Mouse (Mus musculus): ENCODE measurements at regions not wholly inside any gene's neighbourhood (a gene's known extent, or its start where the extent isn't known, plus 50 kb on each side); places are given as distances from the start of the nearest gene placed in this dataset.

- Histone ChIP-seq H3K9me3 (ENCODE audit: control insufficient read depth, low read length) (no peaks in the 10 kb centered on the region), H3K4me1 (replicated peaks; ENCODE audit: control insufficient read depth, insufficient read depth) (no peaks in the 10 kb centered on the region), H3K36me3 (ENCODE audit: control insufficient read depth, insufficient read depth, low read length) (no peaks in the 10 kb centered on the region), H3K27ac (replicated peaks) (no peak overlapping the region), H3K4me3 (ENCODE audit: low read depth, low read length) (no peak overlapping the region), H3K9ac (ENCODE audit: low read length) (no peak overlapping the region), H3K4me2 (replicated peaks; ENCODE audit: low read depth) (no peak overlapping the region), H3K27me3 (ENCODE audit: control insufficient read depth, insufficient read depth, low read length) (no peaks in the 10 kb centered on the region)
- WGBS = 83% methylated on average over 5 of the region's 5 CpGs
- TF ChIP-seq CTCF (IDR thresholded peaks at IDR 0.05; ENCODE audit: low read depth) (no peak), EP300 (optimal IDR thresholded peaks at IDR 0.05) (no peak)
- no peak for ATAC-seq (ENCODE audit: low FRiP score, low TSS enrichment)
- no peak for DNase-seq (ENCODE audit: low spot score)
These were observed 618.8 kb upstream of the Slc39a10 start for GRCm38 (mm10) chr1:47511426-47511825.

- no peak overlapping the region for H3K4me2 ChIP-seq (replicated peaks; ENCODE audit: low read depth)
- ATAC-seq (ENCODE audit: low FRiP score, low TSS enrichment) = no peak
- DNase-seq (ENCODE audit: low spot score) = no peak
These were observed 615.1 kb upstream of the Slc39a10 start for GRCm38 (mm10) chr1:47507801-47508200.

GRCm38 (mm10) chr1:47488581-47489204, 596.0 kb upstream of the Slc39a10 start:
- Histone ChIP-seq H3K9ac (ENCODE audit: low read length) (no peak overlapping the region), H3K4me1 (replicated peaks; ENCODE audit: control insufficient read depth, insufficient read depth) (no peaks in the 10 kb centered on the region), H3K4me3 (ENCODE audit: low read depth, low read length) (no peak overlapping the region), H3K27ac (replicated peaks) (no peak overlapping the region), H3K4me2 (replicated peaks; ENCODE audit: low read depth) (no peak overlapping the region), H3K9me3 (ENCODE audit: control insufficient read depth, low read length) (no peaks in the 10 kb centered on the region), H3K36me3 (ENCODE audit: control insufficient read depth, insufficient read depth, low read length) (no peaks in the 10 kb centered on the region), H3K27me3 (ENCODE audit: control insufficient read depth, insufficient read depth, low read length) (no peaks in the 10 kb centered on the region)
- DNase-seq (ENCODE audit: low spot score) (no peak), ATAC-seq (ENCODE audit: low FRiP score, low TSS enrichment) (no peak)
- TF ChIP-seq CTCF (IDR thresholded peaks at IDR 0.05; ENCODE audit: low read depth) (no peak), EP300 (optimal IDR thresholded peaks at IDR 0.05) (no peak)
- 40% methylated on average over 7 of the region's 7 CpGs for WGBS

More at GRCm38 (mm10) chr1:47507801-47508200, 615.1 kb upstream of the Slc39a10 start:
- H3K9ac ChIP-seq (ENCODE audit: low read length) = no peak overlapping the region
- no peaks in the 10 kb centered on the region for H3K9me3 ChIP-seq (ENCODE audit: control insufficient read depth, low read length)
- TF ChIP-seq EP300 (optimal IDR thresholded peaks at IDR 0.05) (no peak), CTCF (IDR thresholded peaks at IDR 0.05; ENCODE audit: low read depth) (no peak)
- no peaks in the 10 kb centered on the region for H3K36me3 ChIP-seq (ENCODE audit: control insufficient read depth, insufficient read depth, low read length)
- no peaks in the 10 kb centered on the region for H3K4me1 ChIP-seq (replicated peaks; ENCODE audit: control insufficient read depth, insufficient read depth)
- H3K27me3 ChIP-seq (ENCODE audit: control insufficient read depth, insufficient read depth, low read length) = no peaks in the 10 kb centered on the region
- no peak overlapping the region for H3K27ac ChIP-seq (replicated peaks)
- no peak overlapping the region for H3K4me3 ChIP-seq (ENCODE audit: low read depth, low read length)

- Histone ChIP-seq H3K4me2 (replicated peaks; ENCODE audit: low read depth) (no peak overlapping the region), H3K36me3 (ENCODE audit: control insufficient read depth, insufficient read depth, low read length) (no peaks in the 10 kb centered on the region), H3K4me3 (ENCODE audit: low read depth, low read length) (no peak overlapping the region), H3K9me3 (ENCODE audit: control insufficient read depth, low read length) (no peaks in the 10 kb centered on the region), H3K27me3 (ENCODE audit: control insufficient read depth, insufficient read depth, low read length) (no peaks in the 10 kb centered on the region), H3K9ac (ENCODE audit: low read length) (no peak overlapping the region), H3K4me1 (replicated peaks; ENCODE audit: control insufficient read depth, insufficient read depth) (no peaks in the 10 kb centered on the region), H3K27ac (replicated peaks) (no peak overlapping the region)
- ATAC-seq (ENCODE audit: low FRiP score, low TSS enrichment) (no peak), DNase-seq (ENCODE audit: low spot score) (no peak)
- TF ChIP-seq CTCF (IDR thresholded peaks at IDR 0.05; ENCODE audit: low read depth) = no peak
These were observed 593.4 kb upstream of the Slc39a10 start for GRCm38 (mm10) chr1:47486087-47486486.

GRCm38 (mm10) chr1:47479059-47479458, 586.4 kb upstream of the Slc39a10 start:
- Histone ChIP-seq H3K27ac (replicated peaks) (no peak overlapping the region), H3K4me1 (replicated peaks; ENCODE audit: control insufficient read depth, insufficient read depth) (no peaks in the 10 kb centered on the region), H3K9ac (ENCODE audit: low read length) (no peak overlapping the region), H3K27me3 (ENCODE audit: control insufficient read depth, insufficient read depth, low read length) (no peaks in the 10 kb centered on the region), H3K36me3 (ENCODE audit: control insufficient read depth, insufficient read depth, low read length) (no peaks in the 10 kb centered on the region), H3K4me2 (replicated peaks; ENCODE audit: low read depth) (no peak overlapping the region), H3K9me3 (ENCODE audit: control insufficient read depth, low read length) (no peaks in the 10 kb centered on the region), H3K4me3 (ENCODE audit: low read depth, low read length) (no peak overlapping the region)
- TF ChIP-seq EP300 (optimal IDR thresholded peaks at IDR 0.05) = no peak
- WGBS = 68% methylated on average over 1 of the region's 1 CpGs
- no peak for DNase-seq (ENCODE audit: low spot score)
- ATAC-seq (ENCODE audit: low FRiP score, low TSS enrichment) = no peak

GRCm38 (mm10) chr1:47466573-47467253, 574.1 kb upstream of the Slc39a10 start:
- DNase-seq (ENCODE audit: low spot score) (no peak), ATAC-seq (ENCODE audit: low FRiP score, low TSS enrichment) (no peak)
- H3K27ac ChIP-seq (replicated peaks) = no peak overlapping the region
- no peaks in the 10 kb centered on the region for H3K9me3 ChIP-seq (ENCODE audit: control insufficient read depth, low read length)
- H3K27me3 ChIP-seq (ENCODE audit: control insufficient read depth, insufficient read depth, low read length) = no peaks in the 10 kb centered on the region
- H3K4me3 ChIP-seq (ENCODE audit: low read depth, low read length) = no peak overlapping the region
- no peak overlapping the region for H3K9ac ChIP-seq (ENCODE audit: low read length)
- no peaks in the 10 kb centered on the region for H3K36me3 ChIP-seq (ENCODE audit: control insufficient read depth, insufficient read depth, low read length)
- no peak for TF ChIP-seq EP300 (optimal IDR thresholded peaks at IDR 0.05)
- no peak for TF ChIP-seq CTCF (IDR thresholded peaks at IDR 0.05; ENCODE audit: low read depth)
- H3K4me2 ChIP-seq (replicated peaks; ENCODE audit: low read depth) = no peak overlapping the region
- WGBS = 71% methylated on average over 9 of the region's 9 CpGs
- H3K4me1 ChIP-seq (replicated peaks; ENCODE audit: control insufficient read depth, insufficient read depth) = no peaks in the 10 kb centered on the region
